ENCODE assay signal across 11 mouse cellular contexts in genomic region chr1:135435823-135436222, GRCm38 (mm10). TPM values are rescaled to one million over a fixed set of nuclear protein-coding genes. Genes with fewer than 3 reads are reported as not detected.
DNase-seq lines count a peak whose midpoint lies in the region; ATAC-seq and TF ChIP-seq lines count a peak whose summit lies in the region.
"Had no signal": no experiment of that assay in that cellular context is flagged by ENCODE, and none has a peak within 500 bp of the region (broad histone marks: within the 10 kb centered on the region; RNA-seq: fewer than 3 reads in every experiment).

No protein-coding gene starts in this region.

- H3K27me3 ChIP-seq in heart, postnatal 0 days (ENCODE audit: control insufficient read depth, insufficient read depth, low read length): no peaks in the 10 kb centered on the region
- H3K27me3 ChIP-seq in hindbrain, embryonic 12.5 days: no peaks in the 10 kb centered on the region
- H3K27me3 ChIP-seq: liver, embryonic 15.5 days; midbrain, embryonic 12.5 days had no signal

- WGBS in heart, postnatal 0 days: 3% methylated on average over 2 of the region's 2 CpGs
- WGBS in hindbrain, embryonic 12.5 days: 33% methylated on average over 2 of the region's 2 CpGs

- DNase-seq in kidney, postnatal 10 days: peak; percentile 25
- no peak for DNase-seq in kidney, adult 11 months
- peak; percentile 17 for DNase-seq in brain, adult 2 months (ENCODE audit: low read depth, low spot score)
- peak; percentile 39 for DNase-seq in gastrocnemius, adult 18-20 months (ENCODE audit: low spot score)
- peak; percentile 78 for DNase-seq in heart, postnatal 0 days (ENCODE audit: low spot score)
- no peak for DNase-seq in lung, postnatal 4 days
- DNase-seq in thymus, postnatal 0 days (ENCODE audit: low spot score): no peak
- DNase-seq: cerebellum, postnatal 14 days had no signal

- TF ChIP-seq CTCF in heart, postnatal 0 days (IDR thresholded peaks at IDR 0.05; ENCODE audit: low read depth): no peak

- H3K4me2 ChIP-seq in heart, postnatal 0 days (ENCODE audit: low read depth, low read length): no peak overlapping the region
- H3K4me2 ChIP-seq in hindbrain, embryonic 12.5 days (replicated peaks): no peak overlapping the region
- H3K4me2 ChIP-seq: liver, embryonic 15.5 days; midbrain, embryonic 12.5 days had no signal

- H3K4me1 ChIP-seq in heart, postnatal 0 days (ENCODE audit: control insufficient read depth, insufficient read depth): peaks cover 16% of the 10 kb centered on the region; the same call in 1 of the 2 replicates
- H3K4me1 ChIP-seq in hindbrain, embryonic 12.5 days: peaks cover 10% of the 10 kb centered on the region; the same call in 1 of the 2 replicates

- peak overlapping the region; percentile 38 for H3K27ac ChIP-seq in heart, postnatal 0 days (ENCODE audit: low read depth)
- no peak overlapping the region for H3K27ac ChIP-seq in hindbrain, embryonic 12.5 days
- H3K27ac ChIP-seq: liver, embryonic 15.5 days; midbrain, embryonic 12.5 days had no signal

- H3K9me3 ChIP-seq in heart, postnatal 0 days (replicated peaks; ENCODE audit: control insufficient read depth, low read length): no peaks in the 10 kb centered on the region
- no peaks in the 10 kb centered on the region for H3K9me3 ChIP-seq in hindbrain, embryonic 12.5 days (replicated peaks)
- H3K9me3 ChIP-seq: liver, embryonic 15.5 days; midbrain, embryonic 12.5 days had no signal

- TF ChIP-seq EP300 in heart, postnatal 0 days (IDR thresholded peaks at IDR 0.05; ENCODE audit: low read depth): no peak

- no peak overlapping the region for H3K9ac ChIP-seq in heart, postnatal 0 days (replicated peaks; ENCODE audit: low read depth, low read length)
- H3K9ac ChIP-seq in hindbrain, embryonic 12.5 days: no peak overlapping the region
- H3K9ac ChIP-seq: liver, embryonic 15.5 days; midbrain, embryonic 12.5 days had no signal

- ATAC-seq in heart, postnatal 0 days (ENCODE audit: insufficient read depth, low read depth): peak; percentile 72
- no peak for ATAC-seq in hindbrain, embryonic 12.5 days (ENCODE audit: low FRiP score)

- no peak overlapping the region for H3K4me3 ChIP-seq in heart, postnatal 0 days (ENCODE audit: low read depth, low read length)
- no peak overlapping the region for H3K4me3 ChIP-seq in hindbrain, embryonic 12.5 days
- H3K4me3 ChIP-seq: liver, embryonic 15.5 days; midbrain, embryonic 12.5 days had no signal

- peaks cover 34% of the 10 kb centered on the region for H3K36me3 ChIP-seq in heart, postnatal 0 days (replicated peaks; ENCODE audit: control insufficient read depth, insufficient read depth, low read length)
- H3K36me3 ChIP-seq in hindbrain, embryonic 12.5 days: peaks cover 31% of the 10 kb centered on the region
- H3K36me3 ChIP-seq: liver, embryonic 15.5 days had no signal

RNA-seq across cellular contexts. Expression of gene Ipo9, which starts 5.5 kb away (rescaled TPM):
- total RNA-seq in gastrocnemius, adult 18-20 months (2021): 10 to 100 TPM; 20.5 to 26.2 TPM
- 41.0 and 67.8 TPM in 2 replicates for total RNA-seq in heart, postnatal 0 days (2014; rRNA removed; ENCODE audit: low replicate concordance)
- 27.7 and 32.3 TPM in 2 replicates for polyA plus RNA-seq in heart, postnatal 0 days (2015; fragmentation: Nextera tagmentation; extraction: Ambion mirVana)
- 164 and 183 TPM in 2 replicates for polyA plus RNA-seq in hindbrain, embryonic 12.5 days (2016; fragmentation: Nextera tagmentation; extraction: Ambion mirVana)
- 45.0 and 51.9 TPM in 2 replicates for polyA plus RNA-seq in thymus, postnatal 0 days (2015; fragmentation: Nextera tagmentation; extraction: Ambion mirVana)

Comparison
In these comparisons a context has a peak if more than half of its experiments do, and no peak if none do; other contexts are left out.
1. DNase-seq: peak in kidney, postnatal 10 days (single experiment), brain, adult 2 months (single experiment), gastrocnemius, adult 18-20 months (single experiment) and heart, postnatal 0 days (single experiment); none in kidney, adult 11 months (single experiment), lung, postnatal 4 days (0 of 2) and thymus, postnatal 0 days (single experiment).